Mouse (Mus musculus) CH12.LX (cell line): ENCODE results near the gene Borcs6. TPM values are rescaled to one million over a fixed set of nuclear protein-coding genes. Genes with fewer than 3 reads are reported as not detected.

Experiments used
- DNase-seq: peaks from one replicate; pipeline ENCODE4 v3.0.0-alpha.2; 2013; ENCODE audit errors: extremely low read depth
- H3K27ac ChIP-seq: 2 replicates; pipeline ENCODE4 v1.5.1; 2012; ENCODE audit warnings: low read depth, mild to moderate bottlenecking, control low read depth, moderate library complexity; ENCODE audit not compliant: insufficient read depth
- H3K27me3 ChIP-seq: replicated peaks from 2 replicates; pipeline ENCODE3; 2012; ENCODE audit warnings: inconsistent platforms
- H3K36me3 ChIP-seq, 2 experiments: replicated peaks in 1 of 2; 2 replicates each; pipeline versions ENCODE3 to v1.6.1; 2012; ENCODE audit warnings: inconsistent platforms in 1 of 2, low read length in 1 of 2, mild to moderate bottlenecking in 1 of 2, mixed read lengths in 1 of 2, moderate library complexity in 1 of 2; ENCODE audit not compliant: control insufficient read depth in 1 of 2, insufficient read depth in 1 of 2
- H3K4me1 ChIP-seq, 2 experiments: 2 replicates each; pipeline ENCODE4 v1.6.1; 2012; ENCODE audit warnings: inconsistent platforms in 1 of 2, moderate library complexity in 1 of 2; ENCODE audit not compliant: insufficient read depth in 2 of 2, control insufficient read depth in 1 of 2
- H3K4me2 ChIP-seq: 2 replicates; pipeline ENCODE4 v1.6.1; 2012; ENCODE audit warnings: low read depth, mild to moderate bottlenecking, control low read depth; ENCODE audit not compliant: poor library complexity, insufficient read depth, severe bottlenecking
- H3K4me3 ChIP-seq, 3 experiments: fragments of 150-350 bp in 1 of 3; sonication (generic) in 1 of 3; replicated peaks in 1 of 3; 2 replicates each; pipeline versions ENCODE3 to v1.5.1; 2011 to 2012; ENCODE audit warnings: low read depth in 2 of 3, low read length in 2 of 3, mild to moderate bottlenecking in 2 of 3, moderate library complexity in 2 of 3, control low read depth in 1 of 3, improper control_type of control experiment in 1 of 3, inconsistent platforms in 1 of 3, mixed read lengths in 1 of 3; ENCODE audit not compliant: poor library complexity in 1 of 3
- H3K79me2 ChIP-seq: replicated peaks from 2 replicates; pipeline ENCODE4 v1.6.1; 2012; ENCODE audit warnings: mild to moderate bottlenecking, moderate library complexity; ENCODE audit not compliant: control insufficient read depth, poor library complexity, insufficient read depth, severe bottlenecking; ENCODE audit errors: extremely low read depth
- H3K9ac ChIP-seq: 2 replicates; pipeline ENCODE4 v1.6.1; 2012; ENCODE audit warnings: low read depth, mild to moderate bottlenecking, control low read depth, moderate library complexity; ENCODE audit not compliant: insufficient read depth
- H3K9me3 ChIP-seq: replicated peaks from 2 replicates; pipeline ENCODE3; 2012; ENCODE audit warnings: low read length, inconsistent platforms, mixed read lengths
- BHLHE40 ChIP-seq: IDR thresholded peaks from 2 replicates; pipeline ENCODE4 v1.6.1; 2011; ENCODE audit warnings: mild to moderate bottlenecking, low read depth, low read length, improper control_type of control experiment
- CHD2 ChIP-seq: IDR thresholded peaks from 2 replicates; pipeline ENCODE4 v1.6.1; 2011; ENCODE audit warnings: low read length, improper control_type of control experiment
- ELF1 ChIP-seq: IDR thresholded peaks from 2 replicates; pipeline ENCODE4 v1.6.1; 2014; ENCODE audit warnings: low read depth, mild to moderate bottlenecking, inconsistent platforms, low read length, improper control_type of control experiment
- EP300 ChIP-seq: IDR thresholded peaks from 2 replicates; pipeline ENCODE4 v1.6.1; 2011; ENCODE audit warnings: low read length, improper control_type of control experiment
- ETS1 ChIP-seq: conservative IDR thresholded peaks from 2 replicates; pipeline ENCODE4 v1.6.1; 2012; ENCODE audit warnings: low read depth, mild to moderate bottlenecking, inconsistent platforms, low read length, improper control_type of control experiment, moderate library complexity
- JUND ChIP-seq: conservative IDR thresholded peaks from 2 replicates; pipeline ENCODE4 v1.6.1; 2011; ENCODE audit warnings: low read depth, low read length, improper control_type of control experiment
- MAX ChIP-seq: IDR thresholded peaks from 2 replicates; pipeline ENCODE4 v1.6.1; 2011; ENCODE audit warnings: low read length, improper control_type of control experiment
- MAZ ChIP-seq: IDR thresholded peaks from 2 replicates; pipeline ENCODE4 v1.6.1; 2012; ENCODE audit warnings: low read depth, mild to moderate bottlenecking, inconsistent platforms, low read length, improper control_type of control experiment, moderate library complexity
- MXI1 ChIP-seq: IDR thresholded peaks from 2 replicates; pipeline ENCODE4 v1.6.1; 2011; ENCODE audit warnings: mild to moderate bottlenecking, low read depth, low read length, improper control_type of control experiment
- MYC ChIP-seq: IDR thresholded peaks from 2 replicates; pipeline ENCODE4 v1.6.1; 2011; ENCODE audit warnings: low read depth, mild to moderate bottlenecking, improper control_type of control experiment, low read length
- NELFE ChIP-seq: IDR thresholded peaks from 2 replicates; pipeline ENCODE4 v1.6.1; 2011; ENCODE audit warnings: low read depth, low read length, improper control_type of control experiment
- POLR2A ChIP-seq: IDR thresholded peaks from 2 replicates; pipeline ENCODE4 v1.6.1; 2011; ENCODE audit warnings: low read depth, mild to moderate bottlenecking, improper control_type of control experiment, low read length
- TBP ChIP-seq: conservative IDR thresholded peaks from 2 replicates; pipeline ENCODE4 v1.6.1; 2011; ENCODE audit warnings: low read depth, low read length, improper control_type of control experiment
- USF1 ChIP-seq: IDR thresholded peaks from 2 replicates; pipeline ENCODE4 v1.6.1; 2014; ENCODE audit warnings: low read depth, mild to moderate bottlenecking, inconsistent platforms, low read length, improper control_type of control experiment
- ZKSCAN1 ChIP-seq: IDR thresholded peaks from 2 replicates; pipeline ENCODE4 v1.6.1; 2012; ENCODE audit warnings: low read depth, inconsistent platforms, low read length, improper control_type of control experiment, borderline replicate concordance
- ZMIZ1 ChIP-seq: IDR thresholded peaks from 2 replicates; pipeline ENCODE4 v1.6.1; 2012; ENCODE audit warnings: low read depth, mild to moderate bottlenecking, inconsistent platforms, low read length, improper control_type of control experiment
- dilution Hi-C: fragments of 300-500 bp; cut with MboI; formaldehyde crosslinking; loops from 2 replicates; pipeline ENCODE4 v1.14.3; 2020; ENCODE audit warnings: low sequenced_read_pairs; ENCODE audit not compliant: extremely low pct_unique_long_range_greater_than_20kb, extremely low pct_ligation_motif_present
- in situ Hi-C: fragments of 300-500 bp; cut with MboI; formaldehyde crosslinking; loops from 3 replicates; pipeline ENCODE4 v1.14.3; 2019; ENCODE audit warnings: low sequenced_read_pairs, low pct_ligation_motif_present, low pct_unique_long_range_greater_than_20kb, mixed read lengths
- polyA plus RNA-seq: library from polyadenylated mRNA; unstranded; fragments of >175 nt; gene quantifications from 2 replicates; pipeline ENCODE4 v1.2.1, GENCODE M21; 2012; ENCODE audit warnings: low read depth; ENCODE audit not compliant: insufficient read length
- total RNA-seq, 2 experiments: library from RNA; depleted of rRNA; stranded (reverse); fragments of 300-350 nt in 1 of 2; fragments of >200 nt in 1 of 2; gene quantifications; 2 replicates each; pipeline ENCODE4 v1.2.3; 2012 to 2014

Borcs6 gene
- total and polyA plus RNA-seq, 3 experiments, result 5.4 to 11.1 (median 7.3) TPM

DNA sequence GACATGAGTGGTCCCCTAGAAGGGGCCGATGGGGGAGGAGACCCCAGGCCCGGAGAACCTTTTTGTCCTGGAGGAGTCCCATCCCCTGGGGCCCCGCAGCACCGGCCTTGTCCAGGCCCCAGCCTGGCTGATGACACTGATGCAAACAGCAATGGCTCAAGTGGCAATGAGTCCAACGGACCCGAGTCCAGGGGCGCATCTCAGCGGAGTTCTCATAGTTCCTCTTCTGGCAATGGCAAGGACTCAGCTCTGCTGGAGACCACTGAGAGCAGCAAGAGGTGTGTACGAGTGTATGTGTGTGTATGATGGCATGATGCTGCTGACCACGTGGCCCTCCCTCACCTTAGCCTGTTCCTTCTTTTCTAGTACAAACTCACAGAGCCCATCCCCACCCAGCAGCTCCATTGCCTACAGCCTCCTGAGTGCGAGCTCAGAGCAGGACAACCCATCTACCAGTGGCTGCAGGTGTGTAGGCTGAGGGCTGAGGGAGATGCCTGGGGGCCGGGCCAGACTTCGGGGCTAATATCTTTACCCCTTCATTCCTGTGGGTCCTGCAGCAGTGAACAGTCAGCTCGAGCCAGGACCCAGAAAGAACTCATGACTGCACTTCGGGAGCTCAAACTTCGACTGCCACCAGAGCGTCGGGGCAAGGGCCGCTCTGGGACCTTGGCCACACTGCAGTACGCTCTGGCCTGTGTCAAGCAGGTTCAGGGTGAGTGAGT, 41.3 kb downstream of the Borcs6 start:
- DNase-seq, result no peak
- Histone ChIP-seq H3K4me1 (peaks cover 20 to 49% of the 10 kb centered on the region in 2 experiments), H3K27me3 (peaks cover 6% of the 10 kb centered on the region), H3K27ac (peak overlapping the region; percentile 80), H3K9me3 (no peaks in the 10 kb centered on the region), H3K4me2 (peak overlapping the region; percentile 81), H3K9ac (peak overlapping the region; percentile 69), H3K4me3 (peak overlapping the region; percentile 59 to 67 (median 64)), H3K79me2 (peaks cover 22% of the 10 kb centered on the region), H3K36me3 (peaks cover 51 to 53% of the 10 kb centered on the region in 2 experiments)
- TF ChIP-seq MAX (peak; percentile 85), ETS1 (no peak), MYC (peak; percentile 81), TBP (no peak), MXI1 (peak; percentile 65), USF1 (peak; percentile 15; the same call in 1 of the 2 replicates)
- dilution Hi-C loops (no loop called here), in situ Hi-C loops (no loop called here)

DNA sequence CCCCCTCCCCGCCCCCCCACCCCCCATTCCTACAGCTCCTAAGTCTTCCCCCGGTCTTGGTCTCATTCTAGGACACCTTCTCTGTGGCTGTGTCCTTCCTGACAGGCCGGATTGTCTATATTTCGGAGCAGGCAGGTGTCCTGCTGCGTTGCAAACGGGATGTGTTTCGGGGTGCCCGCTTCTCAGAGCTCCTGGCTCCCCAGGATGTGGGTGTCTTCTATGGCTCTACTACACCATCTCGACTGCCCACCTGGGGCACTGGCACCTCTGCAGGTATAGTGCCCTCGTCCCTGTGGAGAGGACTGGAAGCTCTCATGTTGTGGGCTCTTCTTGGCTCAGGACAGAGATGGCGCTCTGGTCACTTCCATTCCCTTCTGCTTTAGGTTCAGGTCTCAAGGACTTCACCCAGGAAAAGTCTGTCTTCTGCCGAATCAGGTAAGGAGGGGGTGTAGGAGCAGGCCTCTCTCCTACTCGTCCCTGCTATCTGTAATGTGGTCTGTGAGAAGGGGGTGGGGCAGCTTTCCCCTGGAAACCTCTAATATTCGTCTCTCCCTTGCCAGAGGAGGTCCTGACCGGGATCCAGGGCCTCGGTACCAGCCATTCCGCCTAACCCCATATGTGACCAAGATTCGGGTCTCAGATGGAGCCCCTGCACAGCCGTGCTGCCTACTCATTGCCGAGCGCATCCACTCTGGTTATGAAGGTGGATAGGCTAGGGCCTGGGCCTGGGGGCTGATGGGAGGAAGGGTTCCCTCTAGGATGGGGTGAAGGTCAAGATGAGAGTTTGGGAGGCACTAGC, 42.3 kb downstream of the Borcs6 start:
- H3K4me2 ChIP-seq, result no peak overlapping the region
- H3K27me3 ChIP-seq, result peaks cover 2% of the 10 kb centered on the region
- DNase-seq, result no peak
- peaks cover 22% of the 10 kb centered on the region for H3K79me2 ChIP-seq
- H3K36me3 ChIP-seq, result peaks cover 60 to 63% of the 10 kb centered on the region in 2 experiments
- H3K4me1 ChIP-seq, result peaks cover 20 to 39% of the 10 kb centered on the region in 2 experiments
- H3K27ac ChIP-seq, result no peak overlapping the region
- dilution Hi-C loops, result no loop called here
- no peak for TF ChIP-seq ZKSCAN1
- TF ChIP-seq ELF1, result no peak
- TF ChIP-seq MAZ, result no peak
- TF ChIP-seq ZMIZ1, result no peak
- no peak for TF ChIP-seq EP300
- H3K4me3 ChIP-seq, result no peak overlapping the region
- H3K9ac ChIP-seq, result no peak overlapping the region
- H3K9me3 ChIP-seq, result no peaks in the 10 kb centered on the region
- in situ Hi-C loops, result no loop called here

DNA sequence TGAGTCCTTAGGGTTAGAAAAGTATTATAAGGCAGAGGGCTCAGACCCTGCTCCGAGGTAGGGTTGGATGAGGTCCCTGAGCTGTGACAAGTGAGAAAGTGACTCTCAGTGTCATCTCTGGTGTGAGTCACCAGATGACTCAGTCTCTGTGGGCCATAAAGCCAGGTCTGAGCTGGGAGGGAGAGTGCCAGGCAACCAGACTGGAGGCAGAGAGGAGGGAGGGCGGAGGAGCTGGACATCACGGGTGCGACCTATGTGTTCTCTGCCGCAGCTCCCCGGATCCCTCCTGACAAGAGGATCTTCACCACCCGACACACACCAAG, 42.8 kb downstream of the Borcs6 start:
- H3K36me3 ChIP-seq, result peaks cover 66 to 69% of the 10 kb centered on the region in 2 experiments

More for the DNA sequence above, 42.8 kb downstream of the Borcs6 start:
- H3K9me3 ChIP-seq, result no peaks in the 10 kb centered on the region
- in situ Hi-C loops (no loop called here), dilution Hi-C loops (no loop called here)
- H3K4me2 ChIP-seq, result no peak overlapping the region
- no peak for TF ChIP-seq NELFE
- no peak for TF ChIP-seq JUND
- 0 out of 2 replicates have a peak, but pooled peaks have one; percentile 9 for TF ChIP-seq POLR2A
- no peak for TF ChIP-seq CHD2
- no peak for TF ChIP-seq BHLHE40
- no peak overlapping the region for H3K27ac ChIP-seq
- H3K9ac ChIP-seq, result no peak overlapping the region
- H3K79me2 ChIP-seq, result peaks cover 22% of the 10 kb centered on the region
- H3K4me1 ChIP-seq, result peaks cover 20 to 33% of the 10 kb centered on the region in 2 experiments
- H3K4me3 ChIP-seq, result no peak overlapping the region
- no peak for DNase-seq
- no peaks in the 10 kb centered on the region for H3K27me3 ChIP-seq
